Mouse (Mus musculus) lung, embryonic 14.5 days (tissue): ENCODE results near the gene Spsb1. TPM values are rescaled to one million over a fixed set of nuclear protein-coding genes. Genes with fewer than 3 reads are reported as not detected.
A peak's percentile ranks its signal among the peaks of the same experiment; 100 is the strongest.

Source experiments
- ATAC-seq: fragments of 200-750 bp; cut with Nextera tagmentation; 2 replicates; pipeline ENCODE4 v1.8.0; 2017; ENCODE audit warnings: mild to moderate bottlenecking, moderate TSS enrichment, moderate library complexity; ENCODE audit not compliant: insufficient read depth
- DNase-seq: peaks from one replicate; pipeline ENCODE4 v3.0.0-alpha.2; 2015
- H3K27ac ChIP-seq: fragments of 300-500 bp; sonication (generic); 2 replicates; pipeline ENCODE4 v1.5.1; 2014; ENCODE audit warnings: low read depth, mild to moderate bottlenecking, moderate library complexity
- H3K27me3 ChIP-seq: fragments of 300-500 bp; sonication (generic); 2 replicates; pipeline ENCODE4 v1.6.1; 2014; ENCODE audit warnings: low read length, control low read depth; ENCODE audit not compliant: insufficient read depth
- H3K36me3 ChIP-seq: fragments of 300-500 bp; sonication (generic); 2 replicates; pipeline ENCODE4 v1.6.1; 2014; ENCODE audit warnings: control low read depth; ENCODE audit not compliant: insufficient read depth
- H3K4me1 ChIP-seq: fragments of 300-500 bp; sonication (generic); 2 replicates; pipeline ENCODE4 v1.6.1; 2014; ENCODE audit warnings: antibody characterized with exemption, control low read depth; ENCODE audit not compliant: insufficient read depth
- H3K4me2 ChIP-seq: fragments of 300-500 bp; sonication (generic); 2 replicates; pipeline ENCODE4 v1.6.1; 2014; ENCODE audit warnings: mild to moderate bottlenecking
- H3K4me3 ChIP-seq: fragments of 300-500 bp; sonication (generic); 2 replicates; pipeline ENCODE4 v1.5.1; 2014; ENCODE audit warnings: low read depth, low read length
- H3K9ac ChIP-seq: fragments of 300-500 bp; sonication (generic); 2 replicates; pipeline ENCODE4 v1.6.1; 2014
- H3K9me3 ChIP-seq: fragments of 300-500 bp; sonication (generic); 2 replicates; pipeline ENCODE4 v1.6.1; 2016; ENCODE audit warnings: low read depth, low read length, control low read depth
- CTCF ChIP-seq: IDR thresholded peaks from 2 replicates; pipeline ENCODE4 v1.5.1; 2016; ENCODE audit warnings: antibody characterized with exemption, low read depth
- WGBS: fragments of 180-500 bp; shearing (Covaris S2); extraction: QIAGEN DNeasy Blood & Tissue Kit; methylation state at CpG from one replicate; pipeline ENCODE4 v1.1.7; 2014; 5-methylcytosine and 5-hydroxymethylcytosine counted together
- polyA plus RNA-seq: library from polyadenylated mRNA; unstranded; fragments of >200 nt; fragmentation: Nextera tagmentation; extraction: Ambion mirVana; gene quantifications from 2 replicates; pipeline ENCODE4 v1.2.1, GENCODE M21; 2014

Gene Spsb1
- polyA plus RNA-seq, 1 experiment from 2014 or later: 17.0 TPM

GRCm38 (mm10) chr4:149960391-149960790 is 5.5 kb upstream of the Spsb1 start:
- ATAC-seq (no peak), DNase-seq (no peak)
- Histone ChIP-seq H3K9me3 (no peaks in the 10 kb centered on the region), H3K36me3 (no peaks in the 10 kb centered on the region), H3K9ac (no peak overlapping the region), H3K27ac (no peak overlapping the region), H3K27me3 (peaks cover 20% of the 10 kb centered on the region), H3K4me2 (no peak overlapping the region), H3K4me1 (no peaks in the 10 kb centered on the region), H3K4me3 (no peak overlapping the region)
- TF ChIP-seq CTCF: no peak
- 83% methylated on average over 7 of the region's 7 CpGs for WGBS

- 48% methylated on average over 10 of the region's 10 CpGs for WGBS
- no peak overlapping the region for H3K4me3 ChIP-seq
- H3K4me2 ChIP-seq: no peak overlapping the region
- peaks cover 20% of the 10 kb centered on the region for H3K27me3 ChIP-seq
- DNase-seq: no peak
- no peaks in the 10 kb centered on the region for H3K9me3 ChIP-seq
- H3K9ac ChIP-seq: no peak overlapping the region
- no peak for TF ChIP-seq CTCF
- no peak for ATAC-seq
- no peaks in the 10 kb centered on the region for H3K36me3 ChIP-seq
- H3K27ac ChIP-seq: no peak overlapping the region
- no peaks in the 10 kb centered on the region for H3K4me1 ChIP-seq
These were observed 5.0 kb upstream of the Spsb1 start for GRCm38 (mm10) chr4:149959816-149960215.

- H3K4me2 ChIP-seq: no peak overlapping the region
- H3K27me3 ChIP-seq: peaks cover 20% of the 10 kb centered on the region
- 3% methylated on average over 5 of the region's 5 CpGs for WGBS
- H3K9ac ChIP-seq: no peak overlapping the region
- H3K27ac ChIP-seq: no peak overlapping the region
- H3K4me3 ChIP-seq: no peak overlapping the region
- no peaks in the 10 kb centered on the region for H3K36me3 ChIP-seq
- TF ChIP-seq CTCF: peak; percentile 98
- H3K9me3 ChIP-seq: no peaks in the 10 kb centered on the region
- ATAC-seq (no peak), DNase-seq (peak; percentile 94)
- H3K4me1 ChIP-seq: peaks cover 3% of the 10 kb centered on the region; the same call in 1 of the 2 replicates
These were observed 3.7 kb upstream of the Spsb1 start for GRCm38 (mm10) chr4:149958566-149958965.

- ATAC-seq (no peak), DNase-seq (peak; percentile 20)
- Histone ChIP-seq H3K4me2 (peak overlapping the region; percentile 97; the same call in 1 of the 2 replicates), H3K27me3 (peaks cover 24% of the 10 kb centered on the region), H3K4me1 (peaks cover 3% of the 10 kb centered on the region; the same call in 1 of the 2 replicates), H3K9ac (no peak overlapping the region), H3K27ac (no peak overlapping the region), H3K4me3 (no peak overlapping the region; the same call in 1 of the 2 replicates), H3K36me3 (no peaks in the 10 kb centered on the region), H3K9me3 (no peaks in the 10 kb centered on the region)
- TF ChIP-seq CTCF: no peak
- 34% methylated on average over 13 of the region's 13 CpGs for WGBS
These were observed 1.2 kb upstream of the Spsb1 start for GRCm38 (mm10) chr4:149956048-149956447.

- no peaks in the 10 kb centered on the region for H3K9me3 ChIP-seq
- peaks cover 3% of the 10 kb centered on the region; the same call in 1 of the 2 replicates for H3K4me1 ChIP-seq
- H3K27ac ChIP-seq: no peak overlapping the region
- DNase-seq: no peak
- TF ChIP-seq CTCF: no peak
- ATAC-seq: peak; percentile 3; the same call in 1 of the 2 replicates
- H3K27me3 ChIP-seq: peaks cover 24% of the 10 kb centered on the region
- no peak overlapping the region for H3K9ac ChIP-seq
- WGBS: 13% methylated on average over 15 of the region's 15 CpGs
- no peaks in the 10 kb centered on the region for H3K36me3 ChIP-seq
- H3K4me2 ChIP-seq: peak overlapping the region; percentile 97
- peak overlapping the region; percentile 67 for H3K4me3 ChIP-seq
These were observed 788 bp upstream of the Spsb1 start for GRCm38 (mm10) chr4:149955631-149956030.

GRCm38 (mm10) chr4:149953621-149954481 is 992 bp downstream of the Spsb1 start:
- Histone ChIP-seq H3K36me3 (no peaks in the 10 kb centered on the region), H3K9me3 (no peaks in the 10 kb centered on the region), H3K4me2 (peak overlapping the region; percentile 97), H3K4me3 (peak overlapping the region; percentile 67), H3K4me1 (peaks cover 3% of the 10 kb centered on the region; the same call in 1 of the 2 replicates), H3K27me3 (peaks cover 24% of the 10 kb centered on the region), H3K27ac (peak overlapping the region; percentile 51; the same call in 1 of the 2 replicates), H3K9ac (peak overlapping the region; percentile 70)
- no peak for TF ChIP-seq CTCF
- ATAC-seq (peak; percentile 13; the same call in 1 of the 2 replicates), DNase-seq (peak; percentile 63)
- WGBS: 4% methylated on average over 32 of the region's 32 CpGs

GRCm38 (mm10) chr4:149952201-149952600 is 2.6 kb downstream of the Spsb1 start:
- no peak overlapping the region for H3K9ac ChIP-seq
- peaks cover 7% of the 10 kb centered on the region; the same call in 1 of the 2 replicates for H3K4me1 ChIP-seq
- no peak for DNase-seq
- no peak for ATAC-seq
- no peaks in the 10 kb centered on the region for H3K36me3 ChIP-seq
- no peak overlapping the region for H3K27ac ChIP-seq
- WGBS: 80% methylated on average over 9 of the region's 9 CpGs
- TF ChIP-seq CTCF: no peak
- H3K4me3 ChIP-seq: no peak overlapping the region
- H3K27me3 ChIP-seq: peaks cover 21% of the 10 kb centered on the region
- H3K4me2 ChIP-seq: peak overlapping the region; percentile 97; the same call in 1 of the 2 replicates
- H3K9me3 ChIP-seq: no peaks in the 10 kb centered on the region
